Mouse (Mus musculus): Measurements from ENCODE around the gene Pyy. TPM values are rescaled to one million over a fixed set of nuclear protein-coding genes. Genes with fewer than 3 reads are reported as not detected.

Gene Pyy
- 111 and 118 TPM in 2 replicates for polyA plus RNA-seq (2012; rRNA removed)

DNA sequence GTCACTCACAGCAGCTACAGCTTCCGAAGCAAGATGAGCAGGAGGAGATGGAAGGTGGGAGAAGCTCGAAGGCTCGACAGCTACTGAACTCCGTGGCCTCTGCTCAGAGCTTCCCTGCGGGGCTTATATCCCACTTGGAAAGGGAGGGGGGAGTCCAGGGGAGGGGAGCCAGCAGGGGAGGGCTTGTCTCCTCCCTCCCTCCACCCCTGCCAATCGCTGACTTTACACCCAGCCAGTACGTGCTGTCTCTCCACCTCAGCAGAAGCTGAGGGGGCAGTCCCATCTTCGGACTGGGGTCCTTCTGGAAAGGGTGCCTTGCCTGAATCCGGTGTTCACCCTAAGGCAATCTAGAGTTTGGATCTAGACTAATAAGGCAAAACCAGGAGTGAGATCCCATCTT lies at the start of gene Pyy:
Pyy (minus strand) TSS at position 101 of the 400 bp plus-strand sequence.

DNA sequence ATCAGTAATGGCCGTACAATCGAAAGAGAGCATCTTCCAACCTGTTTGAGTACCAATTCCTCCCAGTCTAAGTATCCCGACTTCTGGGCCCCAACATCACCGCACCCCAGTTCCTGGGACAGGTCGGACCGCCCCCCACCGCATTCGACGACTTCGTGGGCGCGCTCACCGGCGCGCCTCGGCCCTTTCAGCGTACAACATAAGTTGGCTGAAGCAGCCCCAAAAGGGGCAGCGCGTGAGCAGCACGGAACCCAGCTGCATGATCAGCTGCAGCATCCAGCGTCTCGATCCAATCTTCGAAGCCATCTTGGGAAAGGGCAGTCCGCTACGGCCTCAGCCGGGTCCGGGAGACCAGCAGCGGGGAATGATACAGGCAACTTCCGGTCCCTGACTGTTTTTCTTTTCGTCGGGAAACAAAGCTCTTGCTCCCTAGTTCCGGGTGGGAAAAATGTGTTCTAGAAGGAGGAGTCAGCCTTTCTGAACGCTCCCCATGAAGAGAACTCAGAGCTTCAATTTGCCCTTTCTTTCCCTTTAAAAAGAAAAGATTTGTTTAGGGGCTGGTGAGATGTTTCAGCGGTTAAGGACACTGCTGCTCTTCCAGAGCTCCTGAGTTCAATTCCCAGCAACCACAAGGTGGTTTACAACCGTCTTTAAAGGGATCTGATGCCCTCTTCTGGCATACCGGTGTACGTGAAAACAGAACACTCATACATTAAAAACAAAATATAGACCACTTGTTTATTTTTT lies 48.6 kb upstream of the Pyy start, which contains the start of gene Tmem101:
Tmem101 (minus strand) TSS at position 366 of the 747 bp plus-strand sequence.

DNA sequence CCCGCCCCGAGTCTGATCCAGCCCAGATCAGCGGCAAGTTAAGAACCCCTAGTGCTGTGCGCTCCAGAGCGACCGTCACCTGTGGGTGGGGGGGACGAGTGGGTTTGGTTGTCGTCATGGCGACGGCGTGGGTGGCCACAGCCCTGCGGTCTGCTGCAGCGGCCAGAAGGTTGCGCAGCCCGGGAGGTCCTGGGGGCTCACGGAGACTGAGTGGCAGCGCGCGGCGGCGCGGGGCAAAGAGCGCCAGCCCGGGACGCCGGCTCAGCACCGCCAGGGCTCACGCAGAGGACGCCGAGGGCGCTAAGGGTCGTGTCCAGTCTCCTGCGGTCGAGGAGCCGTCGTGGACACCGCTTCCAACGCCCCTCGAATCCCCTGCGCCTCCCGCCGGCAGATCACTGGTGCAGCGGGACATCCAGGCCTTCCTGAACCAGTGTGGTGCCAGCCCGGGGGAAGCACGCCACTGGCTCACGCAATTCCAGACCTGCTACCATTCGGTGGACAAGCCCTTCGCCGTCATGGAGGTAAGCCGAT lies 37.9 kb upstream of the Pyy start, which contains the start of gene Nags:
Nags (plus strand) TSS at position 43 of the 531 bp plus-strand sequence.

DNA sequence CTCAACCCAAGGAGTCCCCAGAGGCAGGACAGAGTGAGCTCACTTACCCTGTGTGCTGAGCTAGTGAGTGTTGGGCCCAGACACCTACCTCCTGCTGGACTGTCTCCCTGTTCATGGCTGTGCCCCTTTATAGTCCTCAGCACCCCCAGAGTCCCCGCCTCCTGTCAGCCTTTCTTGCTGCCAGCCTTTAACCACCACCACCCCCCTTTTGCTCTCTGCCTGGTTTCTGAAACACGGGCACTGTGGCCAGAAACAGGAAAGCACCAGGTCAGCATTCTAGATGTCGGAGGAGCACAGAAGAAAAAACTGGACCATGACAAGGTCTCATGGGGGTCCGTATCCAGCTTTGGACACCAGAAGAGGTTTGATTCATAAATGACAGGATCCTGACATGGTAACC lies 6.4 kb downstream of the Pyy start, which contains the start of gene Ppy:
Ppy (minus strand) TSS at position 101 of the 400 bp plus-strand sequence.

DNA sequence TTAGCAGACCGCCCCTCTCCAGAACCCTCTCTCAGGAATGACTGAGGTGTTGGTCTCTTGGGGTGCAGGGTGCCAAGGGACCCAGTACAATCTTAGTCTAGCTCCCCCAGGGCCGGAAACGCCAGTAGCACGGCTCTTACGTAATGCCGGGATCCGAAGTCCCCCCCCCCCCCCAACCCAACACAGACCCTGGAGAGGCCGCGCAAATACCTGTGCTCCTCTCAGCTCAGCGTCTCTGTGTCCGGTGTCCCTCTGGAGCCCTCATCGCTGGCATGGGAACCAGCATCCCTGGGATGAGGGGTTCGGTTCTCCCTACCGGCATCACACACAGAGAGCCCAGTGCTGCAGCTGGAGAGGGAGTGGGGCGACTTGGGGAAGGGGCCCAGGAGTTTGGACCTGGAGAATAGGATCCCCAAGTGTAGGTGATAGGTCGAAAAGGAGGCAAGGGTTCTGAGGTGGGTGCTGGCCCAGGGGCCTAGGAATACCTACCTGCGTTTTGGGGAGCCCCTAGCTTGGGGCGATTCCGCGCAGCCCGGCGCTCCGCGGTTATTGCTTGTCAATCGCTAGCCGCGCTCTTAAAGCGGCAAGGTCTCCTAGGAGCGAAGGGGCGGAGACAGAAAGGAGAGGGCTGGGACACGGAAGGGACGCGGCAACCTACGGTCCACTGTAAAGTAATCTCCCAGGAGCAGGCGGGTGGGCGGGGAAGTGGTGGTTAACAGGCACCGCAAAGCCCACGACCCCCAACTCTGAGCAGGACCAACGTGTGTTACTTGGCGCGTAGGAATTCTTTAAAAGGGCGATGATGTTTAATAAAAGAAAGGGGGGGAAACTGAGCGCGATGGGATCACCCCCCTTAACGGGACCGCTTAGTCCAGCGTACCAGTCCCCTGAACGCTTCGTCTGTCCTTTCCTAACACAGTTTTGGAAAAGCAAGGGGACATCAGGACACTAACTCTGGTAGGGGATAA lies 19.4 kb downstream of the Pyy start, which contains the start of gene Mpp2:
Mpp2 (minus strand) TSS at position 585 of the 968 bp plus-strand sequence.

Other genes starting within 250 kb of the Pyy start
- 0.86 and 1.0 TPM in 2 replicates for gene Meox1, start 213.5 kb downstream of the Pyy start, polyA plus RNA-seq (2012; rRNA removed)
- gene Sost, start 140.8 kb downstream of the Pyy start, polyA plus RNA-seq (2012; rRNA removed) = 0.06 and 0.12 TPM in 2 replicates
- gene Cfap97d1, start 123.6 kb downstream of the Pyy start, polyA plus RNA-seq (2012; rRNA removed) = not detected in 2 replicates
- gene Dusp3, start 120.8 kb downstream of the Pyy start, polyA plus RNA-seq (2012; rRNA removed) = 33.1 and 37.3 TPM in 2 replicates
- gene Mpp3, start 79.4 kb downstream of the Pyy start, polyA plus RNA-seq (2012; rRNA removed) = 2.5 and 2.7 TPM in 2 replicates
- 8.6 and 13.4 TPM in 2 replicates for gene Cd300lg, start 66.3 kb downstream of the Pyy start, polyA plus RNA-seq (2012; rRNA removed)
- gene Mpp2, start 19.3 kb downstream of the Pyy start, polyA plus RNA-seq (2012; rRNA removed) = 5.3 and 5.5 TPM in 2 replicates
- 1.8 and 2.7 TPM in 2 replicates for gene Ppy, start 6.5 kb downstream of the Pyy start, polyA plus RNA-seq (2012; rRNA removed)
- 0.04 and 0.10 TPM in 2 replicates for gene Nags, start 37.7 kb upstream of the Pyy start, polyA plus RNA-seq (2012; rRNA removed)
- gene Tmem101, start 48.6 kb upstream of the Pyy start, polyA plus RNA-seq (2012; rRNA removed) = 10.9 and 13.8 TPM in 2 replicates
- 13.8 and 14.1 TPM in 2 replicates for gene Lsm12, start 77.5 kb upstream of the Pyy start, polyA plus RNA-seq (2012; rRNA removed)
- gene G6pc3, start 81.8 kb upstream of the Pyy start, polyA plus RNA-seq (2012; rRNA removed) = 52.2 and 57.6 TPM in 2 replicates
- gene Hdac5, start 122.3 kb upstream of the Pyy start, polyA plus RNA-seq (2012; rRNA removed) = 70.4 and 80.7 TPM in 2 replicates
- gene BC030867, start 141.1 kb upstream of the Pyy start, polyA plus RNA-seq (2012; rRNA removed) = 1.4 and 2.3 TPM in 2 replicates
- 0.96 and 1.2 TPM in 2 replicates for gene Asb16, start 160.9 kb upstream of the Pyy start, polyA plus RNA-seq (2012; rRNA removed)
- 20.3 and 22.6 TPM in 2 replicates for gene Tmub2, start 177.1 kb upstream of the Pyy start, polyA plus RNA-seq (2012; rRNA removed)
- gene Atxn7l3, start 188.8 kb upstream of the Pyy start, polyA plus RNA-seq (2012; rRNA removed) = 19.6 and 21.3 TPM in 2 replicates
- 9.5 and 10.8 TPM in 2 replicates for gene Ubtf, start 211.9 kb upstream of the Pyy start, polyA plus RNA-seq (2012; rRNA removed)